Mouse (Mus musculus) stomach, embryonic 14.5 days (tissue): ENCODE measurements at regions not wholly inside any gene's neighbourhood (a gene's known extent, or its start where the extent isn't known, plus 50 kb on each side); places are given as distances from the start of the nearest gene placed in this dataset.

Source experiments
- ATAC-seq: fragments of 200-750 bp; cut with Nextera tagmentation; 2 replicates; pipeline ENCODE4 v1.8.0; 2017; ENCODE audit warnings: low read depth, moderate TSS enrichment; ENCODE audit not compliant: insufficient number of reproducible peaks, insufficient read depth, low FRiP score
- H3K27ac ChIP-seq: fragments of 300-500 bp; sonication (generic); 2 replicates; pipeline ENCODE4 v1.5.1; 2014; ENCODE audit warnings: mild to moderate bottlenecking, low read length, moderate library complexity, mixed read lengths
- H3K27me3 ChIP-seq: fragments of 300-500 bp; sonication (generic); 2 replicates; pipeline ENCODE4 v1.6.1; 2014; ENCODE audit warnings: low read length, control low read depth, mixed read lengths; ENCODE audit not compliant: control insufficient read depth, insufficient read depth
- H3K36me3 ChIP-seq: fragments of 300-500 bp; sonication (generic); 2 replicates; pipeline ENCODE4 v1.6.1; 2014; ENCODE audit warnings: mild to moderate bottlenecking, control low read depth, low read length, moderate library complexity, mixed read lengths; ENCODE audit not compliant: control insufficient read depth, insufficient read depth
- H3K4me1 ChIP-seq: fragments of 300-500 bp; sonication (generic); 2 replicates; pipeline ENCODE4 v1.6.1; 2014; ENCODE audit warnings: low read length, control low read depth, mixed read lengths; ENCODE audit not compliant: control insufficient read depth, insufficient read depth
- H3K4me2 ChIP-seq: fragments of 300-500 bp; sonication (generic); replicated peaks from 2 replicates; pipeline ENCODE4 v1.6.1; 2014; ENCODE audit warnings: low read depth, low read length, control low read depth
- H3K4me3 ChIP-seq: fragments of 300-500 bp; sonication (generic); 2 replicates; pipeline ENCODE4 v1.5.1; 2014; ENCODE audit warnings: low read depth, low read length, control low read depth
- H3K9ac ChIP-seq: fragments of 300-500 bp; sonication (generic); replicated peaks from 2 replicates; pipeline ENCODE4 v1.6.1; 2014; ENCODE audit warnings: low read depth, mild to moderate bottlenecking, control low read depth, low read length, moderate library complexity, mixed read lengths
- H3K9me3 ChIP-seq: fragments of 300-500 bp; sonication (generic); 2 replicates; pipeline ENCODE4 v1.6.1; 2016; ENCODE audit warnings: low read depth, low read length, control low read depth; ENCODE audit not compliant: control insufficient read depth
- WGBS: fragments of 180-500 bp; shearing (Covaris S2); extraction: QIAGEN DNeasy Blood & Tissue Kit; methylation state at CpG from one replicate; pipeline ENCODE4 v1.1.7; 2014; 5-methylcytosine and 5-hydroxymethylcytosine counted together

DNA sequence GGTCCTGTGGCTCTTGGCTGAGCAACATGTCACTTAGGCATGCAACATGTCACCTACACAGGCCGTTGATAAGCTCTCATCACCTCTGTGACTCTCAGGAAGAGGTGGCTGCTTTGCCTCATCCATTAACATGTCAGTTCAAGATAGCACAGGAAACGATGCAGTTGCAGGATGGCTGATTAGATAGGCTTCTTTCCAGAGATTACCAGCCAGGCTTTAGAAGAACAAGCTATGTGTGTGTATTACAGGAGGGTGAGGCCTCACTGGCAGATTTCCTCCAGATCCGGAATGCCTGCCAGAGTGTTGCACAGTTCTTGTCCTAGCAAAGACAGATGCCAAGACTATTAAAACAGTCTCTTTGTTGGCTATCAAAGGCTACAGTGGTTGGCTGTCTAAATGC lies 220.2 kb upstream of the Ank start:
- 7% methylated on average over 3 of the region's 3 CpGs for WGBS
- Histone ChIP-seq H3K9me3 (no peaks in the 10 kb centered on the region), H3K27ac (no peak overlapping the region), H3K36me3 (no peaks in the 10 kb centered on the region), H3K27me3 (no peaks in the 10 kb centered on the region), H3K4me3 (no peak overlapping the region), H3K9ac (no peak overlapping the region), H3K4me2 (no peak overlapping the region), H3K4me1 (no peaks in the 10 kb centered on the region)
- no peak for ATAC-seq

DNA sequence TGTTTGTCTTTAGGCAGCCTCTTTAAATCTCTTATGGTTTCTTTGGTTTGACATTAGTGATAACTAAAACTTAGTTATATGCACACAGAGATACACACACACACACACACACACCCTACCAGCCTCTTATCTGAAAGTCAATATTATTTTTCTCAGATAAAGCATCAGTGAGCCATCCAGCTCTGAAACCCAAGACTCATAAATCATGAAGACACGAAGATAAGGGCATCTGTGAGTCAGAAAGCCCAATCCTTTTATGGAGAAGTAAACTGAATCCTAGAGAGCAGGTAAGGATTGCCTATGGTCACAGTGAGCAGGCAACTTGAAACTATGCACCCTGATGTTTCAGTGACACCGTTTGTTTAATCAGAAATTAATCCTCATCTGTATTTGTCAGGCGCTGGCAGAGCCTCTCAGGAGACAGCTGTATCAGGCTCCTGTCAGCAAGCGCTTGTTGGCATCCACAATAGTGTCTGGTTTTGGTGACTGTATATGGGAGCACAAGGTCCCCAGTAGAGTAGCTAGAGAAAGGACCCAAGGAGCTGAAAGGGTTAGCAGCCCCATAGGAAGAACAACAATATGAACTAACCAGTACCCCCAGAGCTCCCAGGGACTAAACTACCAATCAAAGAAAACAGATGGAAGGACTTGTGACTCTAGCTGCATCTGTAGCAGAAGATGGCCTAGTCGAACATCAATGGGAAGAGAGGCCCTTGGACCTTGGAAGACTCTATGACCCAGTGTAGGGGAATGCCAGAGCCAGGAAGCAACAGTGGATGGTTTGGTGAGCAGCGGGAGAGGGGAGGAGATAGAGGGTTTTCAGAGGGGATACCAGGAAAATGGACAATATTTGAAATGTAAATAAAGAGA lies 207.3 kb upstream of the Ank start:
- H3K9me3 ChIP-seq = no peaks in the 10 kb centered on the region
- peak; percentile 67; the same call in 1 of the 2 replicates for ATAC-seq
- 38% methylated on average over 6 of the region's 6 CpGs for WGBS

GRCm38 (mm10) chr15:27259854-27260191 lies 206.7 kb upstream of the Ank start:
- Histone ChIP-seq H3K27ac (no peak overlapping the region), H3K9me3 (no peaks in the 10 kb centered on the region), H3K27me3 (no peaks in the 10 kb centered on the region), H3K9ac (no peak overlapping the region), H3K4me2 (no peak overlapping the region), H3K36me3 (no peaks in the 10 kb centered on the region), H3K4me1 (no peaks in the 10 kb centered on the region), H3K4me3 (no peak overlapping the region)
- ATAC-seq = no peak
- WGBS = 41% methylated on average over 2 of the region's 2 CpGs

More for the DNA sequence above, 207.3 kb upstream of the Ank start:
- no peak overlapping the region for H3K27ac ChIP-seq
- no peak overlapping the region for H3K4me2 ChIP-seq
- H3K4me3 ChIP-seq = no peak overlapping the region
- no peak overlapping the region for H3K9ac ChIP-seq
- H3K4me1 ChIP-seq = no peaks in the 10 kb centered on the region
- no peaks in the 10 kb centered on the region for H3K27me3 ChIP-seq
- no peaks in the 10 kb centered on the region for H3K36me3 ChIP-seq

GRCm38 (mm10) chr15:27270203-27270602 lies 196.3 kb upstream of the Ank start:
- no peak for ATAC-seq
- Histone ChIP-seq H3K9me3 (no peaks in the 10 kb centered on the region), H3K27me3 (no peaks in the 10 kb centered on the region), H3K36me3 (no peaks in the 10 kb centered on the region), H3K4me1 (no peaks in the 10 kb centered on the region), H3K4me2 (no peak overlapping the region), H3K27ac (no peak overlapping the region), H3K9ac (no peak overlapping the region), H3K4me3 (no peak overlapping the region)
- WGBS = 100% methylated on average over 2 of the region's 2 CpGs

DNA sequence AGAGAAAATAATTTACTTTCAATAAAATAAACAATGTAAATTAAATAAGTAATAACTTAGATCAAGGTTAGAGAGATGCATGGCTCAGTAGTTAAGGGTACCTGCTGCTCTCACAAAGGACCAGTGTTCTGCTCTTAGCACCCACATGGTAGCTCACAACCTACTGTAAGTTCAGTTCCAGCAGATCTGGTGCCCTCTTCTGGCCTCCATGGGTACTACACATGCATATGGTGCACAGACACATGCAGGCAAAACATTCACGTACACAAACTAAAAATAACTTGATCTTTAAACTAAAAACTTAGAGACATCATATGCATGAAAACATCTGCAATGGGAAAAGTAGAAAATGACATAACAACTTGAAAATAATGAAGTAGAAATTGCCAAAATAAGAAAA lies 184.2 kb upstream of the Ank start:
- no peak overlapping the region for H3K4me3 ChIP-seq
- H3K27me3 ChIP-seq = no peaks in the 10 kb centered on the region
- H3K36me3 ChIP-seq = no peaks in the 10 kb centered on the region
- no peak overlapping the region for H3K9ac ChIP-seq
- ATAC-seq = no peak
- no peaks in the 10 kb centered on the region for H3K4me1 ChIP-seq
- H3K9me3 ChIP-seq = no peaks in the 10 kb centered on the region
- H3K4me2 ChIP-seq = no peak overlapping the region
- WGBS = 92% methylated on average over 1 of the region's 1 CpGs
- no peak overlapping the region for H3K27ac ChIP-seq

DNA sequence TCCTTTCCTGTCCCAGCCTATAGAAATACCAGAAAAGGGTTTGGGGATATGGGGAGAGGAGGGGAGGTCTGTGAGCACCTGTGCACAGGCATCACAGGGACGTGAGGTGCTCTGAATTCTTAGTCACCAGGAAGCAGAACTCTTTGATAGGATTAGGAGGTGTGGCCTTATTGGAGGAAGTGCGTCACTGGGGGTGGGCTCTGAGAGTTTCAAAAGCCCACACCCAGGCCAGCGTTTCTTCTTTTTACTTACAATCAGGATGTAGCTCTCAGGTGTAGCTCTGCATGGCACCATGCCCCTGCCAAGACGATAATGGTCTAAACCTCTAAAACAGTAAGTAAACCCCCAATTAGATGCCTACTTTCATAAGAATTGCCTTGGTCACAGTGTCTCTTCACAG lies 162.6 kb upstream of the Ank start:
- H3K36me3 ChIP-seq = no peaks in the 10 kb centered on the region
- no peak overlapping the region for H3K9ac ChIP-seq
- H3K27ac ChIP-seq = no peak overlapping the region
- no peaks in the 10 kb centered on the region for H3K4me1 ChIP-seq
- 84% methylated on average over 4 of the region's 4 CpGs for WGBS
- H3K4me2 ChIP-seq = no peak overlapping the region
- no peaks in the 10 kb centered on the region for H3K9me3 ChIP-seq
- no peak for ATAC-seq
- no peaks in the 10 kb centered on the region for H3K27me3 ChIP-seq
- no peak overlapping the region for H3K4me3 ChIP-seq

DNA sequence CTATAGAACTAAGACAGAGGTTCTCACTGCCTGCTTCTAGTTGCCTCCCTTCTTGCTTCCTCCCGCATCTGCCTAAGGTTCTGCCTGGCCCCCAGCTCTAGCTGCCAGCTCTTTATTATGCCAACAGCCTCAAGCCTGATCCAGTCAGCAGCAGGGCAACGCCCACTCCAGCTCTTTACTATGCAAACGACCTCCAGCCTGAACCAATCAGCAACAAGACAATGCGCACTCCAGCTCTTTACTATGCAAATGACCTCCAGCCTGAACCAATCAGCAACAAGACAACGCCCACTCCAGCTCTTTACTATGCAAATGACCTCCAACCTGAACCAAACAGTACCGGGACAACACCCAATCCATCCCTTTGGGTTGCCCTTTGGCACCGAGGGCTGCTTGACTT lies 162.2 kb upstream of the Ank start:
- no peaks in the 10 kb centered on the region for H3K4me1 ChIP-seq
- H3K27me3 ChIP-seq = no peaks in the 10 kb centered on the region
- no peak overlapping the region for H3K9ac ChIP-seq
- H3K4me2 ChIP-seq = no peak overlapping the region
- no peaks in the 10 kb centered on the region for H3K9me3 ChIP-seq
- no peak for ATAC-seq
- no peak overlapping the region for H3K4me3 ChIP-seq
- H3K27ac ChIP-seq = no peak overlapping the region
- no peaks in the 10 kb centered on the region for H3K36me3 ChIP-seq
- 64% methylated on average over 7 of the region's 7 CpGs for WGBS

DNA sequence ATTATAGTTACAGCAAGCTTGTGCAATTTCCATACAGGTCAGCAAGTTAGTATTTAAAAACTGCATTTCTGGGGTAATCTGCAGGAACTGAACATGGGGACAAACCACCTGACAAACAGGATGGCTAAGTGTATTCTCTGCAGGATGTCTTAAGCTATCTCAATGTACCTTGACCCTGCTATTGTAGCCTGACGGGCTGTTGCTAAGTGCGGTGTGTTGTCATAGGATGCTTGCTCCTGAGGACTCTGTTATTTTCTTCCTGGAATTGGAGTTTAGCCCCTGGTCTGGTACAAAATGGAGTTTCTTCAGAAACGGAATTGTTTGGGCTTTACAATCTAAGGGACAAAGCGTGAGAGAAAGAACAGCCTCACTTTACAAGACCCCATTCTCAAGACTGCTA lies 161.4 kb upstream of the Ank start:
- no peak overlapping the region for H3K4me3 ChIP-seq
- 90% methylated on average over 4 of the region's 4 CpGs for WGBS

DNA sequence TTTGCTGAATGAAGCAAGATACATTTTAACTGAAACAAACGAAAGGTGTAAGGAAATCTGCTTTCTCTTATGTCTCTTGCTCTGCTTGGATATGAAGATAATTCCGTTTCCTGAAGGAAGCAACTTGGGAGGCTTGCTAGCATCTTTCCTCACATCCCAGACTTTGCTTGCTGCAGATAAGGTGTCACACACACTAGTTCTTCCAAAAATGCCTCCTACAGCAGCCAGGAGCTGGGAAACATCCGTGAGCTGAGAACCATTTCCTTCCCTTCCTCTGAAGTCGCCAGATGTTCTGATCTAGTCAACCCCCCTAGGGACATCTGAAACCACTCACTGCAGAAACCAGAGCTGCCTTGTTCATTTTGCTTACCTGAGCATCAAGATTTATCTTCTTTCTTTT lies 157.8 kb upstream of the Ank start:
- H3K4me1 ChIP-seq = no peaks in the 10 kb centered on the region
- no peaks in the 10 kb centered on the region for H3K36me3 ChIP-seq
- H3K9me3 ChIP-seq = no peaks in the 10 kb centered on the region
- no peak overlapping the region for H3K9ac ChIP-seq
- H3K4me2 ChIP-seq = no peak overlapping the region
- no peak overlapping the region for H3K27ac ChIP-seq
- H3K4me3 ChIP-seq = no peak overlapping the region
- 57% methylated on average over 4 of the region's 4 CpGs for WGBS
- ATAC-seq = no peak
- H3K27me3 ChIP-seq = no peaks in the 10 kb centered on the region

More for the DNA sequence above, 161.4 kb upstream of the Ank start:
- Histone ChIP-seq H3K9me3 (no peaks in the 10 kb centered on the region), H3K27ac (no peak overlapping the region), H3K9ac (no peak overlapping the region), H3K4me2 (no peak overlapping the region), H3K36me3 (no peaks in the 10 kb centered on the region), H3K27me3 (no peaks in the 10 kb centered on the region), H3K4me1 (no peaks in the 10 kb centered on the region)
- no peak for ATAC-seq
